ENCODE assay signal across 31 mouse cellular contexts in the genomic region with DNA sequence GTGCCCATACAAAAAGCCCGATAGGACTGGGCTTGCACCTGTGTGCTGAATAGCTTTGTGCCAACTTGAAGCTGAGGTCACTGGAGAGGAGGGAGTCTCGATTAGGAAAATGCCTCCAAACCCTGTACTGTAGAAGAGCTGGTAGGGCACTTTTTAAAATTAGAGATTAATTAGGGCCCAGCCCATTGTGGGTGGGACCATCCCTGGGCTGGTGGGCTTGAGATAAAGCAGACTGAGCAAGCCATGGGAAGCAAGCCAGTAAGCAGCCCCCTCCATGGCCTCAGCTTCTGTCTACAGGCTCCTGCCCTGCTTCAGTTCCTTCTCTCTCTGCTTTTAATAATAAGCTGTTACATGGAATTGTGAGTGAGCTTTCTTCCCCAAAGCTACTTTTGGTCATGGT. TPM values are rescaled to one million over a fixed set of nuclear protein-coding genes. Genes with fewer than 3 reads are reported as not detected.
DNase-seq lines count a peak whose midpoint lies in the region; ATAC-seq and TF ChIP-seq lines count a peak whose summit lies in the region.
"Had no signal": no experiment of that assay in that cellular context is flagged by ENCODE, and none has a peak within 500 bp of the region (broad histone marks: within the 10 kb centered on the region; RNA-seq: fewer than 3 reads in every experiment).

No protein-coding gene starts in this region.

- ATAC-seq in heart, embryonic 13.5 days (ENCODE audit: extremely low read depth, insufficient number of reproducible peaks, low FRiP score, low TSS enrichment): no peak
- peak; percentile 43 for ATAC-seq in liver, embryonic 14.5 days (ENCODE audit: insufficient read depth)
- ATAC-seq in megakaryocyte-erythroid progenitor cell, adult 5-6 weeks (replicated peaks; ENCODE audit: low FRiP score, low TSS enrichment, poor library complexity, severe bottlenecking): peak; percentile 56
- ATAC-seq: forebrain, embryonic 15.5 days; hindbrain, postnatal 0 days; intestine, embryonic 15.5 days; lung, postnatal 0 days; Patski had no signal

- H3K36me3 ChIP-seq in heart, embryonic 13.5 days: peaks cover 9% of the 10 kb centered on the region; the same call in 1 of the 2 replicates
- no peaks in the 10 kb centered on the region for H3K36me3 ChIP-seq in liver, embryonic 14.5 days (replicated peaks; ENCODE audit: control insufficient read depth, insufficient read depth, low read depth)
- H3K36me3 ChIP-seq: embryonic facial prominence, embryonic 13.5 days; forebrain, embryonic 15.5 days; hindbrain, embryonic 12.5 days; intestine, embryonic 15.5 days; midbrain, embryonic 10.5 days; neural tube, embryonic 13.5 days had no signal

- no peak overlapping the region for H3K4me3 ChIP-seq in heart, embryonic 13.5 days
- H3K4me3 ChIP-seq in liver, embryonic 14.5 days (ENCODE audit: insufficient read depth in 1 of 2, low read depth in 2 of 2, low read length in 2 of 2): no peak overlapping the region
- H3K4me3 ChIP-seq: embryonic facial prominence, embryonic 13.5 days; forebrain, embryonic 10.5 days; forebrain, embryonic 15.5 days; hindbrain, embryonic 12.5 days; intestine, embryonic 15.5 days; limb, embryonic 12.5 days; midbrain, embryonic 10.5 days; neural tube, embryonic 13.5 days had no signal

- peak overlapping the region; percentile 42; the same call in 1 of the 2 replicates for H3K9ac ChIP-seq in heart, embryonic 13.5 days
- H3K9ac ChIP-seq in liver, embryonic 14.5 days (replicated peaks): peak overlapping the region; percentile 46
- H3K9ac ChIP-seq: embryonic facial prominence, embryonic 13.5 days; forebrain, embryonic 15.5 days; hindbrain, embryonic 12.5 days; intestine, embryonic 15.5 days; limb, embryonic 12.5 days had no signal

- DNase-seq in heart, postnatal 4 days: no peak
- DNase-seq in liver, embryonic 14.5 days (ENCODE audit: low read depth in 3 of 3, low spot score in 3 of 3): peak in 1 of 3 experiments; percentile 36
- DNase-seq in kidney, adult 9 months: no peak
- no peak for DNase-seq in lung, postnatal 36 days
- no peak for DNase-seq in spleen, postnatal 4 days (ENCODE audit: low spot score in 2 of 2)
- DNase-seq: adrenal gland, postnatal 14 days; cerebellum, adult 11 months; cerebellum, postnatal 10 days; gastrocnemius, postnatal 25 days; heart, adult 11 months; heart, postnatal 14 days; kidney, adult 8-10 months; kidney, postnatal 10 days; layer of hippocampus, adult 9-11 months; lung, adult 18-20 months; right cerebral cortex, postnatal 4 days; thymus, postnatal 14 days had no signal

- H3K27ac ChIP-seq in heart, embryonic 13.5 days (replicated peaks): peak overlapping the region; percentile 3; the same call in 1 of the 2 replicates
- peak overlapping the region; percentile 43 for H3K27ac ChIP-seq in liver, embryonic 14.5 days
- H3K27ac ChIP-seq: embryonic facial prominence, embryonic 13.5 days; forebrain, embryonic 10.5 days; forebrain, embryonic 15.5 days; hindbrain, embryonic 12.5 days; hindbrain, postnatal 0 days; intestine, embryonic 15.5 days; limb, embryonic 12.5 days; macrophage; midbrain, embryonic 10.5 days; neural tube, embryonic 13.5 days had no signal

- H3K4me2 ChIP-seq in heart, embryonic 13.5 days: no peak overlapping the region
- peak overlapping the region; percentile 31 for H3K4me2 ChIP-seq in liver, embryonic 14.5 days (ENCODE audit: low read depth)
- H3K4me2 ChIP-seq: embryonic facial prominence, embryonic 13.5 days; forebrain, embryonic 15.5 days; hindbrain, embryonic 12.5 days; intestine, embryonic 15.5 days; limb, embryonic 12.5 days; neural tube, embryonic 13.5 days had no signal

- H3K4me1 ChIP-seq in heart, embryonic 13.5 days: peaks cover 57% of the 10 kb centered on the region
- H3K4me1 ChIP-seq in liver, embryonic 14.5 days (replicated peaks; ENCODE audit: control insufficient read depth in 2 of 2, insufficient read depth in 2 of 2, low read length in 1 of 2): peaks cover 48 to 51% of the 10 kb centered on the region in 2 experiments

- H3K27me3 ChIP-seq in heart, embryonic 13.5 days (replicated peaks): no peaks in the 10 kb centered on the region
- no peaks in the 10 kb centered on the region for H3K27me3 ChIP-seq in liver, embryonic 14.5 days (ENCODE audit: control insufficient read depth, insufficient read depth, low read length)
- H3K27me3 ChIP-seq: embryonic facial prominence, embryonic 13.5 days; forebrain, embryonic 15.5 days; hindbrain, embryonic 12.5 days; intestine, embryonic 15.5 days; limb, embryonic 12.5 days; neural tube, embryonic 13.5 days; Patski had no signal

- WGBS in heart, embryonic 13.5 days: 54% methylated on average over 2 of the region's 2 CpGs
- 27% methylated on average over 2 of the region's 2 CpGs for WGBS in liver, embryonic 14.5 days (ENCODE audit: insufficient replicate concordance)

- TF ChIP-seq EP300 in liver, embryonic 14.5 days (IDR thresholded peaks at IDR 0.05; ENCODE audit: low read depth): no peak

- no peak for TF ChIP-seq CTCF in liver, embryonic 14.5 days (IDR thresholded peaks at IDR 0.05; ENCODE audit: low read depth)

- no peaks in the 10 kb centered on the region for H3K9me3 ChIP-seq in heart, embryonic 13.5 days
- H3K9me3 ChIP-seq in liver, embryonic 14.5 days (ENCODE audit: control insufficient read depth, low read length): no peaks in the 10 kb centered on the region
- H3K9me3 ChIP-seq: embryonic facial prominence, embryonic 13.5 days; forebrain, embryonic 15.5 days; hindbrain, embryonic 12.5 days; intestine, embryonic 15.5 days; limb, embryonic 12.5 days; neural tube, embryonic 13.5 days had no signal

RNA-seq across cellular contexts. Expression of a gene that starts 26.4 kb away (rescaled TPM):
- polyA plus RNA-seq in heart, embryonic 13.5 days (2015; fragmentation: Nextera tagmentation; extraction: Ambion mirVana): 6.2 and 6.5 TPM in 2 replicates
- total RNA-seq in heart, postnatal 4 days (2021): 10 to 100 TPM; 36.9 to 38.6 TPM
- 0.87 and 1.1 TPM in 2 replicates for polyA plus RNA-seq in liver, embryonic 14.5 days (2012; rRNA removed)
- 0.94 and 0.95 TPM in 2 replicates for polyA plus RNA-seq in liver, embryonic 14.5 days (2014; fragmentation: Nextera tagmentation; extraction: Ambion mirVana)
- 12.5 and 18.9 TPM in 2 replicates for total RNA-seq in megakaryocyte-erythroid progenitor cell, adult 5-6 weeks (2014; fragmentation: Nextera tagmentation)
- total RNA-seq in megakaryocyte-erythroid progenitor cell, adult 5-6 weeks (2017): 8.9 and 12.4 TPM in 2 replicates
